Mouse (Mus musculus) brain, embryonic 14.5 days (tissue): Measurements from ENCODE around the gene Lrrc74a. TPM values are rescaled to one million over a fixed set of nuclear protein-coding genes. Genes with fewer than 3 reads are reported as not detected.

Experiments used
- DNase-seq: peaks from one replicate; pipeline ENCODE4 v3.0.0-alpha.2; 2011; ENCODE audit warnings: low read depth
- CTCF ChIP-seq: fragments of 200-500 bp; IDR thresholded peaks from 2 replicates; pipeline ENCODE4 v1.5.1; 2012; ENCODE audit warnings: inconsistent platforms, mild to moderate bottlenecking, moderate library complexity, borderline replicate concordance; ENCODE audit not compliant: insufficient read depth, insufficient read length; ENCODE audit errors: extremely low read depth
- POLR2A ChIP-seq: fragments of 200-500 bp; IDR thresholded peaks from 2 replicates; pipeline ENCODE4 v1.6.1; 2012; ENCODE audit warnings: mild to moderate bottlenecking, inconsistent platforms, borderline replicate concordance; ENCODE audit not compliant: poor library complexity, insufficient read depth, insufficient read length, severe bottlenecking; ENCODE audit errors: extremely low read depth
- polyA plus RNA-seq: library from polyadenylated mRNA; depleted of rRNA; stranded (reverse); fragments of >200 nt; gene quantifications from 2 replicates; pipeline ENCODE4 v1.2.3, GENCODE M21; 2012

Gene Lrrc74a
- polyA plus RNA-seq, 1 experiment: not detected

DNA sequence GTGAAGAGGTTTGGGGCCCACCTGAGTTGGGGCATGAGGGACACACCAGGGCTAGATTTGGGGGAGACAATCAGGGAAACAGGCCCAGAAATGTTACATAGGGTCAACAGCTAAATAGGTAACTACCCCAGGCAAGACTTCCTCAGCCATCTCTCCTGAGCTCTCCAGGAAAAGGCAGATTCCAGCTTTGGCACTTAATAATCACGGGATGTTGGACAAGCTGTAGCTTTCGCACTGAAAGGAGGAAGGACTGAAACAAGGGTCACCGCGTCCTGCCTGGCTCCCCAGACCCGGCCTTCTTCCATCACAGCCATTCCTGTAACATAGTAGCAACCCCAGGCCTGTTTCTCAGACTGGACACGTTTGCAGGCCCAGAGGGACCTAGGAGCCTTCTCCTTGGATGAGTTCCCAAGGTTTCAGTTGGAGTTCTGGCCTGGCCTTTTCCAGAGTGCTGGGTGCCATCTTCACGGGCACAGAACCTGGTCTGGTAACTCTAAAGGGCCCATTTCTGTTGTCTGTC, 42.2 kb downstream of the Lrrc74a start:
- TF ChIP-seq CTCF (no peak), POLR2A (no peak)
- DNase-seq: no peak

DNA sequence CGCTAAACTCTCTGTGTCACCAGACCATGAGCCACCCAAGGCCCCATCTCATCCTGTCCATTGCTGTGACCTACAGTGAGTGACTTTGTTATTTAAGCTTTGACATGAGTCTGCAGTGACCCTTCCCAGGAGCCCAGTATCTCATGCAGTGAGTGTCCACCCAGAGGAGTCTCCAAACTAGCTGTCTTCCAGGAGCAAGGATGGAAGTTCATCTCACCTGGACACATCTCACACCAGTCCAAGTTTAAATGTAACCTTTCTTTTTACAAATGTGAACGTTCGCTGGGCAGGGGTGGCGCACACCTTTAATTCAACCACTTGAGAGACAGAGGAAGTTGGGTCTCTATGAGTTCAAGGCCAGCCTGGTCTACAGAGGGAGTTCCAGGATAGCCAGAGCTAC, 44.4 kb downstream of the Lrrc74a start:
- no peak for TF ChIP-seq CTCF
- TF ChIP-seq POLR2A: no peak
- no peak for DNase-seq

DNA sequence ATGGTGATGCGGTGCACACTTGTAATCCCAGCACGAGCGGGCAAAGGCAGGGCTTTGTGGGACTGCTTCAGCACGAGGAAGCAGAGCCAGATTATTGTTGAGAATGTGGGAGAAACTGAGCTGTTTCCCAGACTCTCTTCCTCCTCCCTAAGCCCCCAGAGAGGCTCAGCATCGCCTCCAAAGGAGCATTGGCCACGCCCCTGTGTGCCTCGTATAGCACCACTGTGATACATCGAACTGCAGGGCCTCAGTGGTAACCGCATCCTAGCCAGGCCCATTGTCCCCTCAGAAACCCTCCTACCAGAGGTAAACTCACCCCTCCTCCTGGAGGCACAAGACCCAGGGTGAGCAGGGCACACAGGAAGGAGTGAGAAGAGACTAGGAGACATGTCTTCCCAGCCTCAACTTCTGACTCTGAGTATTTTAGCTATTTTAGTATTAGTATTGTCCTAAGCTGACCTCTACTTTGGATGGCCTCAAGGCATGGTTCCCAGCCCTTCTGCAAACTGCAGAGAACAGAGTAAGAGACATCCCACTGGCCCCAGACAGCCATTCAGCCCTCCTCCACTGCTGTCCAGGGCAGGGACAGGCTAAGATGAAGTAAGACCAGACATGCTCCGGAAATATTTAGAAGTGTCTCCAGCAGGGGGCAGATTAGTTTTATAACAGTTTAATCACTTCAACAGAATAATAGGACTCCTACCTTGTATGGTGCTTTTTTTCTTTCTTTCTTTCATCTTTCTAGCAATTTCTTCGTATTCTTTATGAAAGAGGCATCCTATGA, 45.2 kb downstream of the Lrrc74a start:
- TF ChIP-seq POLR2A: no peak
- TF ChIP-seq CTCF: peak; percentile 8; the same call in 1 of the 2 replicates
- DNase-seq: peak; percentile 63

DNA sequence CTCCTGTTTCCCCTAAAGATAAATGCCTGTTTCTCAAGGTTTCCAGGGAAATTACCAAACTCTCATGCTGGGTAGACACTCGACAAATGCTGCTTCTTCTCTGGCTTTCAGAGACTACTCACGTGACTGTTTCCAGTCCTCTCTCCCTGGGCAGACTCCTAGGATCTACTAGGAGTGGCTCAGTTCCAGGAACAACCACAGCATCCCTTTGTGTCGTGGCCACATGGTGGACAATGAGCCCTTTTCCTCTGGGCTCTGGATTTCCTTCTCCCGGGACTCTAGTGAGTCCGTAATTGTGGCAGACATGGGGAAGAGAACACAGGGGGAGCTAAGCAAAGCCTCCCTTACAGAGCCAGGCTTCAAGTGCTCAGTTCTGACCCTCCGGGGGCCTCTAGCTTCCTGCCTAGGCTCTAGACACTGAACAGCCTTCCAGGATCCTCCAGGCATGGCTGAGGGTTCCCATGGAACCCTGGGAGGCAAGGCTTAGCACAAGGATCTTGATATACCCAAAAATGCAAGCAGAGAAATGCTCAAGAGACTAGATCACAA, 47.6 kb downstream of the Lrrc74a start:
- peak; percentile 61 for DNase-seq
- TF ChIP-seq CTCF (peak; percentile 0; the same call in 1 of the 2 replicates), POLR2A (no peak)

DNA sequence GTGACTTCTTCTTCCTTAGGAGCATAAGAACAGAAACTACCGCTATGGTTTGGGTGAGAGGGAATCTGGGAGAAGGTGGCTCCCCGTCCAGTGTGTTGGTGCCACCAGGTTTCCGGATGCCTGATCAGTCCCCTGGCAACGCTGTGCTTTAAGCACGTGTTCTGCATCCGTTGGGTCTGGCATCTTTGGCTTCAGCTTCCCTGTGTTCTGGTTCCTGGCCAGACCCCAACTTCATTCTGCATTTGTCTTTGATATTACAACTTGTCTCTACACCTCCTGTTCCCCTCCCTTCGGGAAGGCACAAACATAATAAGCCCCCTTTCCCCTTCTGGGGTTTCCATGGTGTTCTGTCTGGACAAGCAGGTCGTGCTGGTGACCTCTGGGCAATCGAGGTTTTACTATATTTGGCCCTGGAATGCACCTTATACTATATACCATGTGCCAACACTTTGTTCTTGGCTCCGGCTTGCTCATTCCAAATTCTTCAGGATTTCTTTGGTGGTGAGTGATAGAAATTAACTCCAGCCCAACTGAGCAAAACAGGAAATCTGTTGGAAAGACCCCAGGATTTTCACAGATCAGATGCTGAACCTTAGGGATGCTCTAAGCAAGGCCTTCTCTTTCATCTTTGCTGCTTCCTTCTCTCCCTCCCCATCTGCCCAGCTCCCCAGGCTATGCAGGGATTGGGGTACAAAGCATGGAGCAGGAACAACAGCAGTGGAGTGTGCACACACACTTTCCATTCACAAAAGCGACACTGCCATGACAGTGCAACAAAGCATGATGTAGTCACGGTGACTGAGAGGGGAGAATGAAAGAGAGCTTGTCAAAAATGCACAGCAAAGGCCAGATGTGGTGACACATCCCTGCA, 52.2 kb downstream of the Lrrc74a start:
- TF ChIP-seq CTCF (no peak), POLR2A (no peak)
- DNase-seq: peak; percentile 94

DNA sequence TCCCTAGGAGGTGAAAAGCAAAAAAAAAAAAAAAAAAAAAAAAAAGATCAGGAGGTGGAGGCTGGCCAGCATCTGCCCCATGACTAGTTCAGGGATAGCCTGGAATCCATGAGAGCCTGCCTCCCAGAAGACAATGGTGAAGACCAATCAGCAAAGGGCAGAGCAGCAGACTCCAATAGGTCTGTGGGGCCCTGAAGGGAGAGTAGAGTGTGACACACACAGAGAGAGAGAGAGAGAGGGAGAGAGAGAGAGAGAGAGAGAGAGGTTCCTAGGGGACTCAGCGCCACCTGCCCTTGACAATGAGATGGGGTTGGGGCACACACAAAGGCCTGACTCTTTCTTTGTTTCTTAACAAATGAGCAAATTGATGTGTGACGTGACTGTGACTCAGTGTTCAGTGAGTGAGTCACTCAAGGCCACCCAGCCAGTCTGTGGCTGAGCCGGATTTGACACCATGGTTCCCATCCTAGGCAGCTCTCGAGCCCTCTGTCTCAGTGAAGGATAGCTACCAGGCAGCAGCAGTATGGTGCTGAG, 52.9 kb downstream of the Lrrc74a start:
- peak; percentile 75 for DNase-seq
- no peak for TF ChIP-seq CTCF
- no peak for TF ChIP-seq POLR2A

- no peak for TF ChIP-seq POLR2A
- TF ChIP-seq CTCF: no peak
- peak; percentile 63 for DNase-seq
Measured at GRCm38 (mm10) chr12:86790100-86790848, 56.1 kb downstream of the Lrrc74a start.

DNA sequence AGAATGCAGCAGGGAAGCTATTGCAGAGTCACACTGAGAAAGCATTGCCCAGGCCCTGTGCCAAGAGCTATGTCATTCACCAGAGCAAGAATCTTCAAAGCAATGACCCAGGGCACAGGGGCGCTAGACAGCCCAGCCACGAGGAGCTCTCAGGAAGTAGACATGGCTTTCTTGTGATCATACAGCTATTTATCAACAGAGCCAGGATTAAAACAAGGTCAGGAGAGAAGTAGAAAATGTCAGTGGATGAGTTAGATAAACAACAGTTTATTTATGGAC, 56.6 kb downstream of the Lrrc74a start:
- TF ChIP-seq CTCF (no peak), POLR2A (no peak)

GRCm38 (mm10) chr12:86791987-86792386, 57.8 kb downstream of the Lrrc74a start:
- TF ChIP-seq CTCF: no peak
- DNase-seq: no peak

More for the DNA sequence above, 56.6 kb downstream of the Lrrc74a start:
- DNase-seq: peak; percentile 78

DNA sequence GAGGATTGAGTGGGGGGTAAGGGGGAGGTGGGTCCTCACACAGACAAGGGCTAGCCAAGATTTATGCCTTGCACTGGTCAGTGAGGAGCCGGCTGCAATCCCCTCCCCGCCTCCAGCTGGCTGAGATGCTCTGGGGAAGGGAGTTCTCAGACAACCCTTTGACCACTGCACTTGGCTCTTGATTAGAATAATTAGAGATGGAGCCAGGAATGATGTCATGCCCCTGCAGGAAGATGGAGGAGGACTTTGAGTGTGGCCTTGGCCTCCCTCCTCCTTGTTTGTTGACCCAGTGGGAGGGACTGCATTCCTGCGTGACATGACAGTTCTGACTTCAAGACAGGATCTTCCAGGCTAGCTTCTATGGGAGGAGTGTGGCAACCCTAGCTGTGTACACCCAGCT, 59.7 kb downstream of the Lrrc74a start:
- no peak for TF ChIP-seq CTCF
- TF ChIP-seq POLR2A: no peak
- DNase-seq: peak; percentile 62

DNA sequence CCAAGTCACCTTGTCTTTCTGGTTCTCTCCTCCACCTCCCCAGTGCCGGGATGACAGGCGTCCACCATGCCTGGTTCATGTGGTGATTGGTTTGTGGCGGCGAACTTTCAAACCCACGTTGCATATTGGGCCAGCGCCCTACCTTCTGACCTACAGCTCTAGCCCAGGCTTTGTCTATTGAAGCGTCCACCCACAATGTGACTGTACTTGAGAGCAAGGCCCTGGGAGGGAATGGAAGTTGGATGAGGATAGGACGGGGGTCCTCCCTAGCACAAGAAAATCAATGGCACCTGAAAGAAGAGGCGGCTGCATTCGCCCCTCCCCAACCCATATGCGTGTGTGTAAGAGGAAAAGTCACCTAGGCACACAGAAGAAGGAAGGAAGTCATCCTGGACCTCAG, 60.2 kb downstream of the Lrrc74a start:
- TF ChIP-seq POLR2A: no peak
- no peak for TF ChIP-seq CTCF
- no peak for DNase-seq
